Mouse (Mus musculus): ENCODE data around the gene Olfr695.
"Not testable (repeated sequence)": the region's sequence is repeated elsewhere in the genome, so short reads cannot be mapped to it uniquely, and the experiment has no call there.

The Olfr695 gene

GRCm38 (mm10) chr7:106716296-106716695 is at the start of gene Olfr695:
Olfr695 (minus strand) TSS chr7:106716396.
- no peak for DNase-seq

DNA sequence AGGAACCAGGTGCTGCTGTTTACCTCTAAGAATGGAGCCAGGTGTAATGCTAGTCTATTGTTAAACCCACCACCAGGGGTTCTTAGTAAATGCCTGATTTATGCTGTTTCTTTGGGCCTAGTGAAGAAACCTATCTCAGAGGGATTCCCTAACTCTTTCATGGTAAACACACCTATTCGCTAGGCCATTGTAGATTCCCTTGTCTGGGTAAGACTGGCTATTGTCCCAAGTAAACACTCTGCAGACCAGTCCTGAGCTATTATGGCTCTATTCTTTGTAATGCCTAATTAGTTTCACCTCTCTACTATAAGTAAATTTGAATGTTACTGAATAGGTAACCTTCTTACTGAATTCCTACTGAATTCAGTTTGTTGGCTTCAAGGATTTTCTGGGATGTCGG is 44.8 kb upstream of the Olfr695 start:
- DNase-seq: not testable (repeated sequence)

- DNase-seq: no peak
Observed at GRCm38 (mm10) chr7:106758800-106759199, 42.6 kb upstream of the Olfr695 start.

DNA sequence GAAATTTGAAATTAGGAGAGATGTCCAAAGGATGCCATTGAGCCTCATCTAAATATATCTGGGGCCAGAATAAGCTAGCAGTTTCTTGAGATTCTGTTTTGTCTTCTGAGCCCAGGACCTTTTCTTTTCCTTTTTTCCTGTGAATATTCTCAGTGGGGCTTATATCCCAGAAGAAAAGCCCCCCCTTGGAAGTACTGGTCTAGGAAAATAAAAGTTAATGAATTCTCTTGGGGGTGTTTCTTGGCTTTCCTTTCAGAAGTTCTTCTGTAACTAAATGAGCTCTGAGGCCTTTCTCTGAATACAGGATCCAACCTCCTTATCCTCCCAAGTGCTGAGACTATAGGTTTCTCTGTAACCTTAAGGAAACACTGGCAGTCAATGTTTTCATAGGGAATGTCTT is 39.1 kb upstream of the Olfr695 start, which contains the start of gene Olfr698:
Gene Olfr698, minus strand, starts transcription at position 101 of the 400 bp plus-strand sequence.
- no peak for DNase-seq

DNA sequence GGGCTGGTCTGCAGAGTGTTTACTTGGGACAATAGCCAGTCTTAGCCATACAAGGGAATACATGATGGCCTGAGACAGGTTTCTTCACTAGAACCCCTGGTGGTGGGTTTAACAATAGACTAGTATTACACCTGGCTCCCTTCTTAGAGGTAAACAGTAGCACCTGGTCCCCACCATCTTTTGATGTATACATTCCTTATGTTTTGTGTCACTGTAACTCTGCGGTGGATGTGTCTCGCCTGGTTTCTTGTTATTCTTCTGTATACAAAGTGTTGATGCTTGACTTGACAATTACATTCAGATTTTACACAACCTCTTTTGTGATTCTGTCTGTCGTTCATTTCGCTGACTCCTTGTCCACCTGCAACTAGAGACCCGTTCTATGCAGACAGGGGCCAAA is 29.6 kb upstream of the Olfr695 start:
- no peak for DNase-seq

- no peak for DNase-seq
Observed at GRCm38 (mm10) chr7:106742343-106742742, 26.1 kb upstream of the Olfr695 start, which contains the start of gene Olfr697. Olfr697 (minus strand) TSS chr7:106742443.

GRCm38 (mm10) chr7:106737028-106737427 is 20.8 kb upstream of the Olfr695 start:
- no peak for DNase-seq

- no peak for DNase-seq
Observed at GRCm38 (mm10) chr7:106733717-106734116, 17.5 kb upstream of the Olfr695 start.

DNA sequence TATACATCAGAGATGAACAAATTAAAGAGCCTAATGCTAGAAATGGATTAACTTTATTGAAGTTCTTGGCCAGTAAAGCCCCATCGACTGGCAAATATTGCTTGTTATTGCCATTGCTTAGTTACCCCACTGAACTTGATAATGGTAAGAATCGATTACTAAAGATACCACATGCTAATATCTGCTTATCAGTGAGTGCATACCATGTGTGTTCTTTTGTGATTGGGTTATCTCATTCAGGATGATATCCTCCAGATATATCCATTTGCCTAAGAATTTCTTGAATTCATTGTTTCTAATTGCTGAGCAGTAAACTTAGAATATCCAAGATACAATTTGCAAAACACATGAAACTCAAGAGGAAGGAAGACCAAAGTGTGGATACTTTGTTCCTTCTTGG is 9.5 kb upstream of the Olfr695 start:
- not testable (repeated sequence) for DNase-seq

DNA sequence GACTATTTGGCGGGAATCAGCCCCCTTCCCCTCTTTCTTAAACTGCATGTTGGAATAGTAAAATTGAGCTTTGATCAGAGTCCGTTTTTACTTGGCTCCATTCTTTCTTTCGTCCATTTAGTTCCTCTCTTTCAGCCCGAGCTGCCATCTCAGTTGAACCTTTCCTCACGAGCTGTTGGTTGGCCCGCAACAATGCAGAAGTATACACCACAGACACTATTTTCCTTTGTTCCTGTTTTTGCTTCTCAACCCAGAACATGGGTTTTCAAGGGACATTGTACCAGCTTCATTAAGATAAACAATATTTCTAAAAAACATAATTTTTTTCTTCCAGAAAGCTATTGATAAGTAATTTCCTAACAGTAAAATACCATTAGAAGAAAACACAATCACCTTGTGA is 4.7 kb downstream of the Olfr695 start:
- DNase-seq: no peak

- not testable (repeated sequence) for DNase-seq
Observed at GRCm38 (mm10) chr7:106707705-106708104, 8.5 kb downstream of the Olfr695 start.

DNA sequence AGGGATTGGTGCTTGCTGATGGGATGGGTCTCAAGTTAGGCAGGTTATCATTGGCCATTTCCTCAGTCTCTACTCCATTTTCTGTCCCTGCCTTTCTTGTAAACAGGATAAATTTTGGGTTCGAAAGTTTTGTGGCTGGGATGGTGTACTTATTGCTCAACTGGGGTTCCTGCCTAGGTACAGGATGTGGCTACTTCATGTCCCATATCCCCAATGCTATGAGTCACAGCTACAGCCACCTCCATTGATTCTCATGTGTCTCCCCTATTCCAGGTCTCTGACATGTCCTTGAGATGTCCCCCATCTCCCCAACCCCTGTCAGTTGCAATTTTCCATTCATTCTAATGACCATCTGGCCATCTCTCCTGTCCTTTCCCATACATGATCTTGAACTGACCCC is 19.3 kb downstream of the Olfr695 start:
- DNase-seq: no peak

GRCm38 (mm10) chr7:106692976-106693375 is 23.2 kb downstream of the Olfr695 start:
- DNase-seq: no peak

DNA sequence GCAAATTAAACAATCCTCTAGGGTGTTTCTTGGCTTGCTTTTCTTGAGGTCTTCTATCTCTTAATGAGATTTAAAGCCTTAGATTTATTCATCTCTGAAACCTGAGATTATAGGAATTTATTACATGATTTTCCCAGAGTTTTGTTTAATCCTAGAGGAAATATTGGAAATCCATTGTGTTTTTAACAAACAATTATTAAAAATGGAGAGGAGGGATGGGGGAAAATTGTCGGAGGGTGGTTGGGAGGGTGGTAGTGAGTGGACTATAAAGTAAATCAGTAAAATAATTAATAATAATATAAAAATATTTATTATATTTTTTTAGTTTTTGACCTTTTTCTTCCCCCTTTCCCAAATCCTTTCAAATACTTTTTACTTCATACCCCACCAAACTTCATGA is 24.5 kb downstream of the Olfr695 start, which contains the start of gene Olfr694:
Gene Olfr694, minus strand, starts transcription at position 101 of the 400 bp plus-strand sequence.
- DNase-seq: no peak

DNA sequence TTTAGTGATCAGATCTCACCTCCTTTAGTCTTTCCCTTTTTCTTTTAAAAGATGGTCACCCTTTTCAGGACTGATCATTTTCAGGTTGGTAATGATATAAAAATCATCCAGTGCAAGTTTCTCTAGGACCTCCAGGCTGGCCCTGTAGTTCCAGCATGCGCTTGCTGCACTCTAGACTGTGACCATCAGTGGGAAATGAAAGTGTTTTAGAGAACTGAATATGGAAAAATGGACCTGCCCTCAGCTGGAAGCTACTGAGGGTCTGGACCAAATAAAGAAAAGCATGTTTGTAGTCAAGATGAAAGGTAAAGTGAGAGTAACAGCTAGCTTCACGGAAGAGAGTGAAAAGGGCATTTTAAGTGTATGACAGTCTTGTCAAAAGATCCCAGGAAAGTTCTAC is 30.8 kb downstream of the Olfr695 start:
- DNase-seq: no peak

GRCm38 (mm10) chr7:106680484-106680883 is 35.7 kb downstream of the Olfr695 start, which contains the start of gene Olfr693:
Olfr693 (minus strand) TSS chr7:106680584.
- DNase-seq: no peak
